Mouse (Mus musculus): ENCODE measurements at regions not wholly inside any gene's neighbourhood (a gene's known extent, or its start where the extent isn't known, plus 50 kb on each side); places are given as distances from the start of the nearest gene placed in this dataset.

GRCm38 (mm10) chr16:74530531-74530930 lies 118.9 kb upstream of the Robo2 start:
- Histone ChIP-seq H3K27ac (replicated peaks) (no peak overlapping the region), H3K9ac (no peak overlapping the region), H3K36me3 (no peaks in the 10 kb centered on the region), H3K27me3 (no peaks in the 10 kb centered on the region), H3K4me3 (no peak overlapping the region), H3K4me1 (replicated peaks) (no peaks in the 10 kb centered on the region), H3K4me2 (no peak overlapping the region), H3K9me3 (no peaks in the 10 kb centered on the region)
- no peak for ATAC-seq (ENCODE audit: low FRiP score, low read depth)
- 72% methylated on average over 2 of the region's 2 CpGs for WGBS

DNA sequence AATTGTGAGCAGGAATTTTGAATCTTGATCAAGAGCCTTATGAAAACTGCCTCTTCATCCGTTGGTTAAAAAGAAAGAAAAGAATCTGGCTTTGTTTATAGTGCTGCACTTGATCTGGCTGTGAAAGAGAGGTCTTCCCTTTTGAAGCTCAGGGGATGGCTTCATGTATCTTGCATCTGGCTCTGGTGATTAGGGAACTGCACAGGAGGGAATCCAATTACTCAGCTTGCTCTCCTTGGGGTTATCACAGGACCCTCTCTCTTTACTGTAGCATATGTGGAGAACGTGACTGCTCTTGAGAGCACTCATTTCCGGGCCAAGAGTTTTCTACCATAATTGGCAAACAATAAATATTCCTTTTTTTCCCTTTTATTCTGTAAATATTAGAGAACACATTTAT lies 116.6 kb upstream of the Robo2 start:
- Histone ChIP-seq H3K4me2 (no peak overlapping the region), H3K9ac (no peak overlapping the region), H3K4me3 (no peak overlapping the region), H3K36me3 (no peaks in the 10 kb centered on the region), H3K27ac (replicated peaks) (no peak overlapping the region), H3K27me3 (no peaks in the 10 kb centered on the region), H3K9me3 (no peaks in the 10 kb centered on the region), H3K4me1 (replicated peaks) (no peaks in the 10 kb centered on the region)
- 41% methylated on average over 3 of the region's 3 CpGs for WGBS
- ATAC-seq (ENCODE audit: low FRiP score, low read depth), result no peak

GRCm38 (mm10) chr16:74526521-74526920 lies 114.9 kb upstream of the Robo2 start:
- 77% methylated on average over 1 of the region's 1 CpGs for WGBS
- Histone ChIP-seq H3K4me3 (no peak overlapping the region), H3K4me2 (no peak overlapping the region), H3K27me3 (no peaks in the 10 kb centered on the region), H3K4me1 (replicated peaks) (no peaks in the 10 kb centered on the region), H3K36me3 (no peaks in the 10 kb centered on the region), H3K27ac (replicated peaks) (no peak overlapping the region), H3K9me3 (no peaks in the 10 kb centered on the region), H3K9ac (no peak overlapping the region)
- no peak for ATAC-seq (ENCODE audit: low FRiP score, low read depth)

DNA sequence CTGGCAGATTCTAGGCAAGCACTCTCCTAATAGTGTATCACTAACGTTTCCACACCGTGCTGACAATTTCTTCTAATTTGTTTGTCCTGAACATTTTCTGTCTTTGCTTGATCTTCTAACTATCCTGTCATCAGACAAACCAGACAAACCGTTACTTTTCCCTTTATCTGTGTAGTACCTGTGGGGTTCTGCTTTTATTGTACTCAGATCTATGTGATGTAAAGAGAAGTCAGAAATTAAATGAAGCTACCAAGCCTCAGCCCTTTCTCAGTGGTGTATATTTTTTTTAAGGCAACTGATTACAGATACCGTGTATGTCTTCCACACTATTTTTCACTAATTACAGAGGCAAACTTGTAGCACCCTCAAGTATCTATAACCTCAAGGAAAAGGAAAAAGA lies 108.9 kb upstream of the Robo2 start:
- WGBS, result 83% methylated on average over 4 of the region's 4 CpGs
- no peaks in the 10 kb centered on the region for H3K27me3 ChIP-seq
- no peak overlapping the region for H3K4me2 ChIP-seq
- no peak for ATAC-seq (ENCODE audit: low FRiP score, low read depth)
- H3K4me3 ChIP-seq, result no peak overlapping the region
- H3K4me1 ChIP-seq (replicated peaks), result no peaks in the 10 kb centered on the region
- no peaks in the 10 kb centered on the region for H3K36me3 ChIP-seq
- H3K9ac ChIP-seq, result no peak overlapping the region
- H3K9me3 ChIP-seq, result no peaks in the 10 kb centered on the region
- no peak overlapping the region for H3K27ac ChIP-seq (replicated peaks)

- Histone ChIP-seq H3K9ac (no peak overlapping the region), H3K4me2 (no peak overlapping the region), H3K27ac (replicated peaks) (no peak overlapping the region), H3K4me3 (no peak overlapping the region), H3K36me3 (no peaks in the 10 kb centered on the region), H3K27me3 (no peaks in the 10 kb centered on the region), H3K9me3 (no peaks in the 10 kb centered on the region), H3K4me1 (replicated peaks) (no peaks in the 10 kb centered on the region)
- WGBS, result 86% methylated on average over 1 of the region's 1 CpGs
- no peak for ATAC-seq (ENCODE audit: low FRiP score, low read depth)
Measured at GRCm38 (mm10) chr16:74517888-74518287, 106.3 kb upstream of the Robo2 start.

DNA sequence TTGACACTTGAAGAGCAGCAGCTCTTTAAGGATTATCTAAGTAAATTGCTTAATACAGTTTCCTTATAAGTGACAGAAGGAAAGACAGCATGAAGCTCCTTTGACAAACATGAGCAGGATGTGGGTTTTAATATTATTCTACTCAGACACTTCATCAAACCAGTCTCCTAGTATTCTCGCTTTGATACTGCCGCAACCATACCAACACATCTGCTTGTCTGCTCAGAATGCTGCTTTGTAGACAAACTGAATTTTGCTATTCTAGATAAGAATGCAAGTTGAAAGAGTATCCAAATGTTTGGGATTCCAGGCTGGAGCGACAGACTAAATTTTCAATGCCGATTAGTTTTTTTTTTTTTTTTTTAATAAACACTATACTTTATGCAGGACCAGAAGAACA lies 105.7 kb upstream of the Robo2 start:
- WGBS, result 93% methylated on average over 4 of the region's 4 CpGs
- Histone ChIP-seq H3K9me3 (no peaks in the 10 kb centered on the region), H3K4me1 (replicated peaks) (no peaks in the 10 kb centered on the region), H3K27me3 (no peaks in the 10 kb centered on the region), H3K4me2 (no peak overlapping the region), H3K27ac (replicated peaks) (no peak overlapping the region), H3K4me3 (no peak overlapping the region), H3K9ac (no peak overlapping the region), H3K36me3 (no peaks in the 10 kb centered on the region)
- no peak for ATAC-seq (ENCODE audit: low FRiP score, low read depth)

DNA sequence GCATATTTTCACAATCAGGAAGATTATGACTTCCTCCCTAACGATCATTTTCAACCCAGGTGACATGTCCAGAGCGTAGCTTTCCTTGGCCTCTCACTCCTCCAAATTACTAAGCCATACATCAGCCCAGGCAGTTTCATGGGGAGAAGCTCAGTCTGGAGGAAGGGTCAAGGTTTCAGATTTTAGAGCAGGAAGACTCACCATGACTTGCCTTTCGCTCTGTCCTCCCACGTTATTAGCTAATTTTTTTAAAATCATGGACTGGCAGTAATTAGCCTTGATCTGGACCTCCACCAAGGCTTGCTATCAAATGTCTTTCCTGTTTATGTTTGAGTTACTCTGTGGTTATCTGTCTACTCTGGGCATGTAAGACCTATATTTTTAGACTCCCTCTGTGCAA lies 102.9 kb upstream of the Robo2 start:
- Histone ChIP-seq H3K4me3 (no peak overlapping the region), H3K4me2 (no peak overlapping the region), H3K27me3 (no peaks in the 10 kb centered on the region), H3K9ac (no peak overlapping the region), H3K9me3 (no peaks in the 10 kb centered on the region), H3K36me3 (no peaks in the 10 kb centered on the region), H3K4me1 (replicated peaks) (no peaks in the 10 kb centered on the region), H3K27ac (replicated peaks) (no peak overlapping the region)
- ATAC-seq (ENCODE audit: low FRiP score, low read depth), result no peak
- WGBS, result 91% methylated on average over 4 of the region's 4 CpGs

DNA sequence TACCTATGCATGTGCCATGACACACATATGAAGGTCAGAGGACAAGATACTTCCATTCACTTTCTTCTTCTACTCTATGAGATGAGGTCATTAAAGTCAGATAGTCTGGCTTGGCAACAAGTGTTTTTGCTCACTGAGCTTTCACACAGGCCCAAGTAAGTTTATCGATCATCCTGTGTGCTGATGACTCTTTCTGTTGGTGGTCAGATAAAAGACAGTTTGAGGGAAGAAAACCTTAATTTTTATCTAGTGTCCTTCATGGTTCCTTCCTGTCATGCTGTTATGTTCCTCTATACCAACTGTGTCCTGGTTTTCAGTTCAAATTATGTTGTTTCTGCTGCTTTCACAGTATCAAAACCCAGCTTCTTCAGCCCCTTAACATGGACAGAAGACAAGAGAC lies 98.8 kb upstream of the Robo2 start:
- Histone ChIP-seq H3K4me1 (replicated peaks) (no peaks in the 10 kb centered on the region), H3K27ac (replicated peaks) (no peak overlapping the region), H3K36me3 (no peaks in the 10 kb centered on the region), H3K9me3 (no peaks in the 10 kb centered on the region), H3K9ac (no peak overlapping the region), H3K4me2 (no peak overlapping the region), H3K27me3 (no peaks in the 10 kb centered on the region), H3K4me3 (no peak overlapping the region)
- WGBS, result 98% methylated on average over 1 of the region's 1 CpGs
- no peak for ATAC-seq (ENCODE audit: low FRiP score, low read depth)

DNA sequence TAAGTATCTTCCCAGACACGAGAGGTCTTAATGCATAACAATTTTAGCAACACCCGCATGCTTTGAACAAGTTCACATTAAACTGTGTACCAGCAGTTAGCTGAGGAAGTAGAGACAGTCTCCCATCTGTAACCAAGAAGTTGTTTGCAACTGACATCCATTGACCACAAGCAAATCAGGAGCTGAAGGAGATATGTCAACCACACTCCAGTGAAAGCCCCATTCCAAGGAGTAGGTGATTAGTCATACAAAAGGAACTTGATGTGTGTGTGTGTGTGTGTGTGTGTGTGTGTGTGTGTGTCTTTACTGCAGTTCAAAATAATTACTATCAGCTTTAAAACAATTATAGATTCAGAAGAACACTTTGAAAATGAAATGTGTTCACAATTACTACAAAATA lies 97.9 kb upstream of the Robo2 start:
- no peak for ATAC-seq (ENCODE audit: low FRiP score, low read depth)
- no peak overlapping the region for H3K9ac ChIP-seq
- 90% methylated on average over 2 of the region's 2 CpGs for WGBS
- no peaks in the 10 kb centered on the region for H3K4me1 ChIP-seq (replicated peaks)
- no peaks in the 10 kb centered on the region for H3K9me3 ChIP-seq
- no peak overlapping the region for H3K4me3 ChIP-seq
- no peak overlapping the region for H3K4me2 ChIP-seq
- H3K36me3 ChIP-seq, result no peaks in the 10 kb centered on the region
- H3K27me3 ChIP-seq, result no peaks in the 10 kb centered on the region
- H3K27ac ChIP-seq (replicated peaks), result no peak overlapping the region

DNA sequence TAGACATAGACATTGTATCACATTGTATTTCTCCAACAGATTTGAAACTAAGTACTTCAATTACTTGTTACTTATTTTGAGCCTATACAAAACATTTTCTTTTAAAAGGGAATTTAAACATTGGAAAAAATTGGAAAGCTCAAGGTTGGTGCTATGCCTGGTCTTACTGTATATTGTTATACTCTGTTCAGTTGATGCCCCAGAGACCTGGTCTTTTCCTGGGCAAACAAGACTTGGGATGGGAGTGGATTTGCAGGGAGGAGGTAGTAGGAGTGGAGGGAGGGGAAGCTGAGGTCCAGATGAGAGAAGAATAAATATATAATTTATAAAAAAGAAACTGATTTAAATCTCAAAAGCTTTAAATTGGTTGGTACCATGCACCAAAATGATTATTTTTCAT lies 95.1 kb upstream of the Robo2 start:
- no peak overlapping the region for H3K9ac ChIP-seq
- H3K27ac ChIP-seq (replicated peaks), result no peak overlapping the region
- no peaks in the 10 kb centered on the region for H3K9me3 ChIP-seq
- no peaks in the 10 kb centered on the region for H3K36me3 ChIP-seq
- H3K4me2 ChIP-seq, result no peak overlapping the region
- ATAC-seq (ENCODE audit: low FRiP score, low read depth), result no peak
- H3K4me1 ChIP-seq (replicated peaks), result no peaks in the 10 kb centered on the region
- H3K4me3 ChIP-seq, result no peak overlapping the region
- H3K27me3 ChIP-seq, result no peaks in the 10 kb centered on the region

GRCm38 (mm10) chr16:74506173-74506709 lies 94.6 kb upstream of the Robo2 start:
- Histone ChIP-seq H3K27me3 (no peaks in the 10 kb centered on the region), H3K4me3 (no peak overlapping the region), H3K9ac (no peak overlapping the region), H3K4me1 (replicated peaks) (no peaks in the 10 kb centered on the region), H3K4me2 (no peak overlapping the region), H3K9me3 (no peaks in the 10 kb centered on the region), H3K36me3 (no peaks in the 10 kb centered on the region), H3K27ac (replicated peaks) (no peak overlapping the region)
- ATAC-seq (ENCODE audit: low FRiP score, low read depth), result no peak
- 84% methylated on average over 6 of the region's 6 CpGs for WGBS

DNA sequence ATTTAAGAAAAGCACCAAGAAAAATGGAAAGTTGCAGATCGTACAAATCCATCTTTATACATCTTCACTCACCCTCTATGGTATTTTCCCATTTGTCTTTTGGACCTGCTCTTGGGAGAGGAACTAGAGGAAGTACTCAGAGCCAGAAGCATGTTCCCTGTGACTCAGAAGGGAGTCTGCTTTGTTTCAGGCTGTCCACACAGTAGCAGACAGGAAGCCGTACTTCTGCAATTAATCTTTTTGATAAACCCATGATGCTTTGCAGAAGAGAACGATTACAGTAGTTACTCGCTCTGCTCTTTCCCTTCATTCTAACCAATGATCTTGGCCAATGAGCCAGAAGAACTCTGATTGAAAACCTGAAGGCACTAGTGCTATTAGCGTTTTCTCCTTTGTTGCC lies 92.8 kb upstream of the Robo2 start:
- H3K4me1 ChIP-seq (replicated peaks), result no peaks in the 10 kb centered on the region
- H3K36me3 ChIP-seq, result no peaks in the 10 kb centered on the region
- no peak overlapping the region for H3K27ac ChIP-seq (replicated peaks)
- no peak overlapping the region for H3K9ac ChIP-seq
- no peak overlapping the region for H3K4me3 ChIP-seq
- WGBS, result 77% methylated on average over 5 of the region's 5 CpGs
- H3K27me3 ChIP-seq, result no peaks in the 10 kb centered on the region
- ATAC-seq (ENCODE audit: low FRiP score, low read depth), result no peak
- H3K9me3 ChIP-seq, result no peaks in the 10 kb centered on the region
- H3K4me2 ChIP-seq, result no peak overlapping the region

DNA sequence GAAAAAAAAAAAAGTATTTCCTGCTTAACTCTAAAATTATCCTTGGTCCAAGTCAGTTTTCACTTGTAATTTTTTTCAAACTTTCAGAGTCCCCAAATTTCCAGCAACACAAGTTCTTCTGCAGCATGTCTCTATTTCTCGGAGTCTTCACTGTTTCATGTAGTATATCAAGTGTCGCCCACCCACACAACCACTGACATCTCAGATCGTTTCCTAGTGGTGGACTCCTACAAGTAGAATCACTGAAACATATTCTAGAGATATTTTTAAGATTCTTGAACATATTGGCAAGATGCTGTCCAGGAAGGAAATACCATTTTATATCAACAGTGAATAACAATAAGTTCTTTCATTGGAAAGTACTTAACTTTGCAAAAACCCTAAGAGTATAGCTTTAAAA lies 89.1 kb upstream of the Robo2 start:
- Histone ChIP-seq H3K4me2 (no peak overlapping the region), H3K27ac (replicated peaks) (no peak overlapping the region), H3K4me3 (no peak overlapping the region), H3K9ac (no peak overlapping the region), H3K36me3 (no peaks in the 10 kb centered on the region), H3K27me3 (no peaks in the 10 kb centered on the region), H3K4me1 (replicated peaks) (no peaks in the 10 kb centered on the region), H3K9me3 (no peaks in the 10 kb centered on the region)
- 90% methylated on average over 3 of the region's 3 CpGs for WGBS
- no peak for ATAC-seq (ENCODE audit: low FRiP score, low read depth)
